Mouse (Mus musculus): Measurements from ENCODE around the gene Irx5.

DNA sequence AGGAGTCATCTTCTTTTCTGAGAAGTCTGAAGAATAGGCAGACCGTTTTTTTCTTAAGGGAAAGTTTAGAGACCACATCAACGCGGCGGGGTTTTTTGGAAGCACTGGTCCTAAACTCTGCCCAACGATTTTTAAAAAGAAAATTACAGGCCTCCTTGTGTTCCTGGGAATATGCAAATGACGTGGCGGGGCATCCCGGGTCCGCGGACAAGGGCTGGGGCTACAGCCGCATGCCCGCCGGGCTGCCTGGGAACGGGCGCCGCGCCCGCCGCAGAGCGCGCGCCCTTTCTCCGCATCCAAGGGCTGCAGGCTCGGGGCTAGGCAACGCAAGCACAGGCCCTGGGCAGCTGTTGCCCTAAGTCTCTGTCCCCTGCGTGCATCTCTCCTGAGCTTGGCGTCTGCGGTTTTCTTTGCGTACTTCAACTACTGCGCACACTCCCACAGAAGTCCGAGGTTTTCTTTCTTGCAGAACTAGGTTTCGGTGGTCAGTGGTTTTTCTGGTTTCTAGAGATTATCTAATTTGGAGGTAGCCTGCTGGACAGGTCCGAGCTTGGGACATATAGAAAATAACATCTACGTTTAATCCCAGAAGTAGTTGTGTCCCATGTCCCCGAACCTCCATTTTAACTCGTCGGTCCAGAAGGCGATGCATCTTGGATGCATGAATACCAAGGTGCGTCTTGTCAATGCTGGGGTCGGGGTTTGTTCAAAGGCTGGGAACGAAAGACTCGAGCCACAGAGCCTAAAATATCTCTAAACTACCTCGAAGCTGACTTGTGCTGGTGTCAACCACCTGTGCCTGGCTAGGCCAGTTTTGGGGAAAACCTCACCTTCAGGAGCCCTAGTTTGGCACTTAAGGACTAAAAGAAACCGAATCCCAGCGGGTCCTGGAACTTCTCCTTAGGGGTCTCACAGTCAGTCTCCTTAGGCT lies 6.1 kb downstream of the Irx5 start:
- TF ChIP-seq CTCF (IDR thresholded peaks at IDR 0.05; ENCODE audit: extremely low read depth, insufficient read length, insufficient replicate concordance, low read depth, low read length) (no peak), POLR2A (IDR thresholded peaks at IDR 0.05; ENCODE audit: low read depth, low read length) (no peak)
